Mouse (Mus musculus) bone marrow macrophage, adult 2 months (primary cell): Measurements from ENCODE around the gene Khdrbs1.

ENCODE experiments used
- CTCF ChIP-seq: IDR thresholded peaks from 2 replicates; pipeline ENCODE4 v1.5.1; 2012; ENCODE audit warnings: low read depth, mild to moderate bottlenecking, low read length, moderate library complexity
- POLR2A ChIP-seq: IDR thresholded peaks from 2 replicates; pipeline ENCODE4 v1.6.1; 2012; ENCODE audit warnings: mild to moderate bottlenecking, low read depth, low read length, borderline replicate concordance

GRCm38 (mm10) chr4:129785178-129785577 is 43.1 kb upstream of the Khdrbs1 start:
- TF ChIP-seq CTCF (no peak; the same call in 1 of the 2 replicates), POLR2A (no peak)
